8 mouse cellular contexts compared by ENCODE assay signal in genomic region chr7:112918279-112918991, GRCm38 (mm10). TPM values are rescaled to one million over a fixed set of nuclear protein-coding genes. Genes with fewer than 3 reads are reported as not detected.
DNase-seq lines count a peak whose midpoint lies in the region; ATAC-seq and TF ChIP-seq lines count a peak whose summit lies in the region.

No protein-coding gene starts in this region.

- H3K9me3 ChIP-seq in limb, embryonic 12.5 days, result no peaks in the 10 kb centered on the region
- no peaks in the 10 kb centered on the region for H3K9me3 ChIP-seq in limb, embryonic 10.5 days (replicated peaks)
- H3K9me3 ChIP-seq in hindbrain, postnatal 0 days (ENCODE audit: low read length), result no peaks in the 10 kb centered on the region

- no peak overlapping the region for H3K27ac ChIP-seq in limb, embryonic 12.5 days
- no peak overlapping the region for H3K27ac ChIP-seq in limb, embryonic 10.5 days
- H3K27ac ChIP-seq in hindbrain, postnatal 0 days, result no peak overlapping the region

- no peak overlapping the region for H3K4me2 ChIP-seq in limb, embryonic 12.5 days
- peak overlapping the region; percentile 40 for H3K4me2 ChIP-seq in hindbrain, postnatal 0 days (ENCODE audit: low read depth, low read length)

- TF ChIP-seq CTCF in hindbrain, postnatal 0 days (IDR thresholded peaks at IDR 0.05; ENCODE audit: low read depth), result no peak

- H3K27me3 ChIP-seq in limb, embryonic 12.5 days, result peaks cover 2% of the 10 kb centered on the region; the same call in 1 of the 2 replicates
- H3K27me3 ChIP-seq in limb, embryonic 10.5 days (ENCODE audit: low read depth, poor library complexity, severe bottlenecking), result no peaks in the 10 kb centered on the region
- H3K27me3 ChIP-seq in hindbrain, postnatal 0 days (ENCODE audit: insufficient read depth, low read length), result no peaks in the 10 kb centered on the region

- no peaks in the 10 kb centered on the region for H3K36me3 ChIP-seq in limb, embryonic 12.5 days
- H3K36me3 ChIP-seq in limb, embryonic 10.5 days, result no peaks in the 10 kb centered on the region
- no peaks in the 10 kb centered on the region for H3K36me3 ChIP-seq in hindbrain, postnatal 0 days (ENCODE audit: insufficient read depth, low read length)

- peak; percentile 35; the same call in 1 of the 2 replicates for ATAC-seq in limb, embryonic 12.5 days (ENCODE audit: insufficient number of reproducible peaks, insufficient read depth, low FRiP score, low TSS enrichment, low read depth)
- peak; percentile 47; the same call in 1 of the 2 replicates for ATAC-seq in hindbrain, postnatal 0 days

- no peak overlapping the region for H3K4me3 ChIP-seq in limb, embryonic 12.5 days (replicated peaks)
- H3K4me3 ChIP-seq in limb, embryonic 10.5 days, result no peak overlapping the region
- H3K4me3 ChIP-seq in hindbrain, postnatal 0 days (ENCODE audit: low read length), result 0 out of 2 replicates have a peak overlapping the region, but pooled peaks have one; percentile 10

- intact Hi-C loops in gastrocnemius, postnatal 14 days (cut with DNase I; ENCODE audit: low total_unique reads), result no loop called here

- no peak for DNase-seq in limb, embryonic 10.5 days (ENCODE audit: low spot score)
- peak; percentile 77 for DNase-seq in cerebellum, adult 18-20 months
- DNase-seq in gastrocnemius, postnatal 14 days, result peak; percentile 65
- peak; percentile 43 for DNase-seq in hindbrain, postnatal 0 days (ENCODE audit: low spot score)
- peak; percentile 12 to 27 for DNase-seq in right cerebral cortex, adult 2 months (ENCODE audit: low spot score in 2 of 2)
- DNase-seq in thymus, postnatal 14 days, result no peak
- no peak for DNase-seq in kidney, adult 11 months

- H3K4me1 ChIP-seq in limb, embryonic 12.5 days (replicated peaks), result no peaks in the 10 kb centered on the region
- peaks cover 13% of the 10 kb centered on the region for H3K4me1 ChIP-seq in limb, embryonic 10.5 days
- peaks cover 3% of the 10 kb centered on the region for H3K4me1 ChIP-seq in hindbrain, postnatal 0 days (ENCODE audit: insufficient read depth, low read length)

- H3K9ac ChIP-seq in limb, embryonic 12.5 days (replicated peaks), result no peak overlapping the region
- no peak overlapping the region for H3K9ac ChIP-seq in hindbrain, postnatal 0 days (replicated peaks; ENCODE audit: low read length)

- 69% methylated on average over 22 of the region's 22 CpGs for WGBS in limb, embryonic 12.5 days
- 72% methylated on average over 22 of the region's 22 CpGs for WGBS in limb, embryonic 10.5 days
- 31% methylated on average over 22 of the region's 22 CpGs for WGBS in hindbrain, postnatal 0 days

RNA-seq across cellular contexts. Expression of gene Rassf10, which starts 35.3 kb away (rescaled TPM):
- 1.9 and 2.0 TPM in 2 replicates for polyA plus RNA-seq in limb, embryonic 12.5 days (2016; fragmentation: Nextera tagmentation; extraction: Ambion mirVana)
- polyA plus RNA-seq in limb, embryonic 10.5 days (2016; fragmentation: Nextera tagmentation; extraction: Ambion mirVana), result 1.3 and 1.6 TPM in 2 replicates
- total RNA-seq in gastrocnemius, postnatal 14 days (2021), result under 1 TPM; 0.42 to 0.70 TPM
- 6.5 and 7.0 TPM in 2 replicates for total RNA-seq in hindbrain, postnatal 0 days (2014; rRNA removed)
- polyA plus RNA-seq in hindbrain, postnatal 0 days (2015; fragmentation: Nextera tagmentation; extraction: Ambion mirVana), result 2.7 and 3.8 TPM in 2 replicates

Comparison
In these comparisons a context has a peak if more than half of its experiments do, and no peak if none do; other contexts are left out.
1. DNase-seq: peak in cerebellum, adult 18-20 months (2 of 2), gastrocnemius, postnatal 14 days (single experiment), hindbrain, postnatal 0 days (single experiment) and right cerebral cortex, adult 2 months (2 of 2); none in limb, embryonic 10.5 days (single experiment), thymus, postnatal 14 days (single experiment) and kidney, adult 11 months (single experiment).